In genomic region chr13:67609066-67609876, GRCm38 (mm10) we compare ENCODE assay signal across 8 mouse cellular contexts. TPM values are rescaled to one million over a fixed set of nuclear protein-coding genes. Genes with fewer than 3 reads are reported as not detected.
DNase-seq lines count a peak whose midpoint lies in the region; ATAC-seq lines count a peak whose summit lies in the region.

Gene Zfp729b (minus strand): TSS chr13:67609707.

- H3K36me3 ChIP-seq in forebrain, embryonic 14.5 days (ENCODE audit: control insufficient read depth, insufficient read depth, low read length) = no peaks in the 10 kb centered on the region
- no peaks in the 10 kb centered on the region; the same call in 1 of the 2 replicates for H3K36me3 ChIP-seq in neural tube, embryonic 15.5 days

- 5% methylated on average over 20 of the region's 20 CpGs for WGBS in forebrain, embryonic 14.5 days
- WGBS in neural tube, embryonic 15.5 days = 3% methylated on average over 20 of the region's 20 CpGs

- peak; percentile 85 for DNase-seq in ES-CJ7 (ENCODE audit: low read depth, low spot score)
- DNase-seq in cerebellum, adult 11 months = peak; percentile 82
- DNase-seq in forebrain, embryonic 14.5 days (ENCODE audit: low spot score) = peak; percentile 95
- peak; percentile 84 to 94 for DNase-seq in heart, postnatal 14 days
- peak; percentile 91 for DNase-seq in layer of hippocampus, adult 11-12 months (ENCODE audit: low spot score)
- DNase-seq in lung, adult 18-20 months = peak; percentile 91 to 92
- peak; percentile 87 for DNase-seq in testis, postnatal 14 days (ENCODE audit: low spot score)

- no peaks in the 10 kb centered on the region for H3K4me1 ChIP-seq in forebrain, embryonic 14.5 days (ENCODE audit: control insufficient read depth, insufficient read depth, low read length)
- H3K4me1 ChIP-seq in neural tube, embryonic 15.5 days = peaks cover 8% of the 10 kb centered on the region

- intact Hi-C loops in heart, postnatal 14 days (cut with DNase I) = loop anchor here (2.0 to 5.0 kb wide), 2 partner anchors 28 to 342 kb away; partner anchors contain the start of genes Gm49345 and Zfp729a

- peak within 1 kb of the TSS; percentile 64 for H3K4me3 ChIP-seq in forebrain, embryonic 14.5 days (ENCODE audit: low read depth, low read length)
- H3K4me3 ChIP-seq in neural tube, embryonic 15.5 days (replicated peaks) = peak within 1 kb of the TSS; percentile 82

- H3K9ac ChIP-seq in forebrain, embryonic 14.5 days (ENCODE audit: low read length) = peak within 1 kb of the TSS; percentile 72
- peak within 1 kb of the TSS; percentile 76 for H3K9ac ChIP-seq in neural tube, embryonic 15.5 days (replicated peaks)

- ATAC-seq in forebrain, embryonic 14.5 days = peak; percentile 97
- ATAC-seq in neural tube, embryonic 15.5 days (ENCODE audit: low FRiP score) = peak; percentile 98

- no peak within 1 kb of the TSS for H3K27ac ChIP-seq in forebrain, embryonic 14.5 days (ENCODE audit: low read depth, low read length)
- H3K27ac ChIP-seq in neural tube, embryonic 15.5 days (replicated peaks) = peak within 1 kb of the TSS; percentile 82

- H3K4me2 ChIP-seq in forebrain, embryonic 14.5 days (ENCODE audit: low read length) = peak within 1 kb of the TSS; percentile 58
- H3K4me2 ChIP-seq in neural tube, embryonic 15.5 days = peak within 1 kb of the TSS; percentile 60

- no peaks in the 10 kb centered on the region for H3K9me3 ChIP-seq in forebrain, embryonic 14.5 days (replicated peaks; ENCODE audit: control insufficient read depth, low read length)
- no peaks in the 10 kb centered on the region for H3K9me3 ChIP-seq in neural tube, embryonic 15.5 days (replicated peaks)

- H3K27me3 ChIP-seq in forebrain, embryonic 14.5 days (replicated peaks; ENCODE audit: control insufficient read depth, insufficient read depth, low read length) = no peaks in the 10 kb centered on the region
- no peaks in the 10 kb centered on the region for H3K27me3 ChIP-seq in neural tube, embryonic 15.5 days (replicated peaks)

RNA-seq across cellular contexts. Expression of gene Zfp729b, which starts in this region (rescaled TPM):
- polyA plus RNA-seq in forebrain, embryonic 14.5 days (2014; fragmentation: Nextera tagmentation; extraction: Ambion mirVana) = 7.1 and 7.3 TPM in 2 replicates
- total RNA-seq in heart, postnatal 14 days (2021) = 1 to 10 TPM; 4.3 TPM
- polyA plus RNA-seq in neural tube, embryonic 15.5 days (2015; fragmentation: Nextera tagmentation; extraction: Ambion mirVana) = 4.8 and 4.9 TPM in 2 replicates
